Mouse (Mus musculus) lung, embryonic 16.5 days (tissue): ENCODE data around the gene C1ra. TPM values are rescaled to one million over a fixed set of nuclear protein-coding genes. Genes with fewer than 3 reads are reported as not detected.
"Not testable (repeated sequence)": the region's sequence is repeated elsewhere in the genome, so short reads cannot be mapped to it uniquely, and the experiment has no call there.

Source experiments
- ATAC-seq: fragments of 200-750 bp; cut with Nextera tagmentation; 2 replicates; pipeline ENCODE4 v1.8.0; 2017; ENCODE audit warnings: low read depth, mild to moderate bottlenecking, moderate library complexity
- H3K27ac ChIP-seq: fragments of 300-500 bp; sonication (generic); 2 replicates; pipeline ENCODE4 v1.5.1; 2014; ENCODE audit warnings: mild to moderate bottlenecking, control low read depth, low read length
- H3K27me3 ChIP-seq: fragments of 300-500 bp; sonication (generic); 2 replicates; pipeline ENCODE4 v1.6.1; 2014; ENCODE audit warnings: low read depth, low read length, mixed read lengths; ENCODE audit not compliant: control insufficient read depth, insufficient read depth
- H3K36me3 ChIP-seq: fragments of 300-500 bp; sonication (generic); 2 replicates; pipeline ENCODE4 v1.6.1; 2014; ENCODE audit warnings: low read length; ENCODE audit not compliant: control insufficient read depth, insufficient read depth
- H3K4me1 ChIP-seq: fragments of 300-500 bp; sonication (generic); replicated peaks from 2 replicates; pipeline ENCODE4 v1.6.1; 2014; ENCODE audit warnings: low read length, mixed read lengths; ENCODE audit not compliant: control insufficient read depth, insufficient read depth
- H3K4me2 ChIP-seq: fragments of 300-500 bp; sonication (generic); 2 replicates; pipeline ENCODE4 v1.6.1; 2014; ENCODE audit warnings: low read depth, low read length, control low read depth
- H3K4me3 ChIP-seq: fragments of 300-500 bp; sonication (generic); 2 replicates; pipeline ENCODE4 v1.5.1; 2014; ENCODE audit warnings: mild to moderate bottlenecking, low read length, control low read depth
- H3K9ac ChIP-seq: fragments of 300-500 bp; sonication (generic); 2 replicates; pipeline ENCODE4 v1.6.1; 2014; ENCODE audit warnings: low read length, control low read depth
- H3K9me3 ChIP-seq: fragments of 300-500 bp; sonication (generic); 2 replicates; pipeline ENCODE4 v1.6.1; 2016; ENCODE audit warnings: low read length; ENCODE audit not compliant: control insufficient read depth
- WGBS: fragments of 180-500 bp; shearing (Covaris S2); extraction: QIAGEN DNeasy Blood & Tissue Kit; methylation state at CpG from one replicate; pipeline ENCODE4 v1.1.7; 2014; 5-methylcytosine and 5-hydroxymethylcytosine counted together
- polyA plus RNA-seq: library from polyadenylated mRNA; unstranded; fragments of >200 nt; fragmentation: Nextera tagmentation; extraction: Ambion mirVana; gene quantifications from 2 replicates; pipeline ENCODE4 v1.2.1, GENCODE M21; 2015

The C1ra gene
- polyA plus RNA-seq, 1 experiment from 2014 or later: 6.0 TPM

DNA sequence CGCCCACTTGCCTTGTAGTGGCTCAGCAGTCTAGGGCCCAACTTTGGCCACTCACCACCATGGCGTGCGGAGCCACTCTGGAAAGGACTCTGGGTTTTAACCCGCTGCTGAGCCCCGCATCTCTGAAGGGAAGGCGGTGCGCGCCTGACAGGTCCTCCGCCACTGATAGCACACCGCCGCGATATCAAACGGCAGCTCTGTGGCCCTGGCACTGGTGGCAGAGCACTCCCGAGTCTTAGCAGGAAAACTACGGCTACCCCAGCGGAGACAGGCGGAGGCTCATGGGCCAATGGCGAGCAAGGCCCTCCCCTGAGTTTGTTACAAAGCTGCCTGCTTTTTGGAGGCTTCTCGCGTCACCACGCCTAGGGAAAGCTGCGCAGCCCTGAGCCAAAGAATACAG is 40.6 kb downstream of the C1ra start:
- Histone ChIP-seq H3K27me3 (no peaks in the 10 kb centered on the region), H3K4me1 (no peaks in the 10 kb centered on the region), H3K27ac (no peak overlapping the region), H3K36me3 (no peaks in the 10 kb centered on the region), H3K9me3 (peaks cover 8% of the 10 kb centered on the region; the same call in 1 of the 2 replicates), H3K9ac (no peak overlapping the region), H3K4me3 (no peak overlapping the region), H3K4me2 (no peak overlapping the region)
- ATAC-seq: no peak
- 61% methylated on average over 22 of the region's 22 CpGs for WGBS

DNA sequence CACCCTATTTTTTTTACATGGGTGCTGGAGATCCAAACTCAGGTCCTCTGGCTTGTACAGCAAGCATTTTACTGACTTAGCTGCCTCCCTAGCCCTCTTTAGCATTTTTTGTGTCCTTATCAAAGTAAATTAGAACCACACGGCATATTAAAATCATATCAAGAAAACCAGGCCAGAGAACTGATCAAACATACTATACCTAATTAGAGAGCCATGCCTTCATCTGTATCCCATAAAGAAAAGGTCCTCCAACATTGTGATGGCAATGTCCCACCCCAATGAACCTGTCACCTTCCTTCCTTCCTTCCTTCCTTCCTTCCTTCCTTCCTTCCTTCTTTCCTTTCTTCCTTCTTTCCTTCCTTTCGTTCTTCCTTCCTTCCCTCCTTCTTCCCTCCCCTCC is 43.8 kb downstream of the C1ra start:
- 77% methylated on average over 2 of the region's 2 CpGs for WGBS
- H3K4me2 ChIP-seq, H3K4me3 ChIP-seq, H3K9ac ChIP-seq, H3K36me3 ChIP-seq, H3K4me1 ChIP-seq, H3K9me3 ChIP-seq, ATAC-seq, H3K27ac ChIP-seq, H3K27me3 ChIP-seq: not testable (repeated sequence)

DNA sequence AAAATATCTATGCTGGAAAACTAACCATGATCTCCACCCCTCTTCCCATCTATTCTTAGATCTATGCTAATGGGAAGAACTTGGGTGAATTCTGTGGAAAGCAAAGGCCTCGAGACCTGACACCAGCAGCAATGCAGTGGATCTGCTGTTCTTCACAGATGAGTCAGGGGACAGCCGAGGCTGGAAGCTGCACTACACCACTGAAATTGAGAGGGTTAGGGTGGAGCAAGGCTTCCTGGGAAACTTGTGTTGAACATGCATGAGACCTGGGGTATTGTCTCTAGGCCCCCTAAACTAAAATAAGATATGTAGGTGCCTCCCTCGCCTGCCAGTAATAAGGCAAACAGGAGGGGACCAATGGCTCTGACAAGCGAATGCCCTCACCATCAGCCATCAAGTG is 49.0 kb downstream of the C1ra start:
- WGBS: 85% methylated on average over 4 of the region's 4 CpGs

DNA sequence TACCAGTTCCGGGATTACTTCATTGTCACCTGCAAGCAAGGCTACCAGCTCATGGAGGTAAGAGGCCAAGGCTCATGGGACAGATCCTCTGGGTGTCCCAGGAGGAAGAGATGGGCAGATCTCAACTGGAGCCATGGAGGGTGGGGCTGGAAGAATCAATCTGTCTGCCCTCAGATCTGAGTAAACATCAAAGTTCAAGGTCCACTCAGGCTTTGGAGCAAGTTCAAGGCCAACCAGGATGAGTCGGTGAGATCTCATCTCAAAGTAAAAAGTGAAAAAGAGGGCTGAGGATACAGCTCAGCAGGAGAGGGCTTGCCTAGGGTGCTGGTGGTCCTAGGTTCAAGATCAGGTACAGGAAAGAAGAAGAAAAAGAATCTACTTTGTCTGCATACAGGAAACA is 49.4 kb downstream of the C1ra start:
- not testable (repeated sequence) for H3K27ac ChIP-seq, ATAC-seq, H3K36me3 ChIP-seq, H3K9ac ChIP-seq, H3K4me1 ChIP-seq, H3K4me3 ChIP-seq, H3K4me2 ChIP-seq, H3K9me3 ChIP-seq, H3K27me3 ChIP-seq
- WGBS: 78% methylated on average over 2 of the region's 2 CpGs

More for the DNA sequence above, 49.0 kb downstream of the C1ra start:
- H3K4me2 ChIP-seq, H3K27ac ChIP-seq, H3K4me3 ChIP-seq, H3K27me3 ChIP-seq, H3K9me3 ChIP-seq, H3K9ac ChIP-seq, H3K36me3 ChIP-seq, ATAC-seq, H3K4me1 ChIP-seq: not testable (repeated sequence)

DNA sequence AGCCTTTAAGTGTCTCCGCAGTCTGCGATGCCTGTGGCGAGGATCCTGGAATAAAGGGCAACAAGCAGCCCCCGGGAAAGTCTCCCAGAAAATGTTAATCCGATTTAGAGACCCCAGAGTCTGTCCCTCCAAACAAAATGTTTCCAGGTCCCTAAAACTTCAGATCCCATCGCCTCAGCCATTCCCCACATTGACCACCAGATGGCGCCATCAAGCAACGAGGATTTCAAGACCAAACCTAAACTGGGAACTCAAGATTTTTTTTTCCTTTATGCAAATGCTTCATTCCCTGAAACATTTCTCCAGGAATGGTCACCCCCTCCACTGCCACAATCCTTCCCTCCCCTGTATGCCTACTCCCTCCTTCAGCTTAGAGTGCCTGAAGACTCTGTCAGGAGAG is 57.8 kb downstream of the C1ra start, which contains the start of gene C1rb:
C1rb (plus strand) TSS at position 269 of the 400 bp plus-strand sequence.
- Histone ChIP-seq H3K4me2 (no peak within 1 kb of the TSS), H3K4me1 (no peaks in the 10 kb centered on the region), H3K36me3 (no peaks in the 10 kb centered on the region), H3K27ac (no peak within 1 kb of the TSS), H3K9ac (peak within 1 kb of the TSS; percentile 28; the same call in 1 of the 2 replicates), H3K9me3 (no peaks in the 10 kb centered on the region), H3K27me3 (no peaks in the 10 kb centered on the region), H3K4me3 (no peak within 1 kb of the TSS)
- ATAC-seq: no peak
- WGBS: 2% methylated on average over 8 of the region's 8 CpGs

Other genes starting within 250 kb of the C1ra start
- 0.36 and 0.41 TPM in 2 replicates for gene Cd163, start 207.7 kb upstream of the C1ra start, polyA plus RNA-seq
- gene Pex5, start 97.3 kb upstream of the C1ra start, polyA plus RNA-seq: 39.9 and 40.2 TPM in 2 replicates
- gene Clstn3, start 47.6 kb upstream of the C1ra start, polyA plus RNA-seq: 2.0 and 2.3 TPM in 2 replicates
- 0.68 and 0.91 TPM in 2 replicates for gene C1rl, start 19.3 kb upstream of the C1ra start, polyA plus RNA-seq
- gene C1s1, start 30.0 kb downstream of the C1ra start, polyA plus RNA-seq: 3.9 and 6.7 TPM in 2 replicates
- gene C1rb, start 57.9 kb downstream of the C1ra start, polyA plus RNA-seq: not detected in 2 replicates
- 0.08 TPM in 1 of 2 replicates, not detected in the other for gene C1s2, start 123.7 kb downstream of the C1ra start, polyA plus RNA-seq
- 60.9 and 61.9 TPM in 2 replicates for gene Lpcat3, start 150.6 kb downstream of the C1ra start, polyA plus RNA-seq
- 188 and 192 TPM in 2 replicates for gene Emg1, start 199.8 kb downstream of the C1ra start, polyA plus RNA-seq
- gene Phb2, start 199.9 kb downstream of the C1ra start, polyA plus RNA-seq: 254 and 278 TPM in 2 replicates
- gene Ptpn6, start 226.3 kb downstream of the C1ra start, polyA plus RNA-seq: 21.3 and 27.3 TPM in 2 replicates
- 430 and 446 TPM in 2 replicates for gene Grcc10, start 229.0 kb downstream of the C1ra start, polyA plus RNA-seq
- not detected in 2 replicates for gene Gm45234, start 243.6 kb downstream of the C1ra start, polyA plus RNA-seq
- gene Atn1, start 244.1 kb downstream of the C1ra start, polyA plus RNA-seq: 14.0 and 14.7 TPM in 2 replicates